Mouse (Mus musculus): Measurements from ENCODE around the gene Kcnj8. TPM values are rescaled to one million over a fixed set of nuclear protein-coding genes. Genes with fewer than 3 reads are reported as not detected.

Gene Kcnj8
- polyA plus RNA-seq, 1 experiment from 2014 or later = 13.6 TPM

DNA sequence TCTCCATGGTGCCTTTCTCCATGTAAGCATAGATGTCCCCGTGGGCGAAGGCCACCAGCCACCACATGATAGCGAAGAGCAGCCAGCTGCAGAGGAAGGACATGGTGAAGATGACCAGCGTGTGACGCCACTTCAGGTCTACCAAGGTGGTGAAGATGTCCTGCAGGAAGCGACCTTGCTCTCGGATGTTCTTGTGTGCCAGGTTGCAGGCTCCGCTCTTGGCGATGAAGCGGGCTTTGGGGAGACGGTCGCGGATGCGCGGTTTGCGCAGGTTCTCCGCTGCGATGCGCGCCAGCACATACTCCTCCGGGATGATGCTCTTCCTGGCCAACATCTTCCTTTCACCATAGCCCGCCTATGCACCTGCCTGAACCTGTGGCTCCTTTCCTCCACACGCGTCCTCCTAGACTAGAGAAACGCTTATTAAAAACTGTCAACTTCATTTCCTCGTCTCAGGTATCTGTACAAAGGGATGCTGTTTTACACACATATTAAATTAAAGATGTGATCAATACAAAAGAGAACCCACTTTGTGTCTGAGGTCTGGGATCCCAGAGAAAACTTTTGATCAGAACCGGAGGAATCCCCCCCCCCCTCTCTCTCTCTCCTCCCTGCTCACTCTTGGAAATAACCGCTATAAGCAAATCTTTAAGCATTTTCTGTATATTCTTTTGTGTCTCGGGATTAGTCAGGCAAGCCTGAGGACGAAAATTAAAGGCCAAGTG lies 1.2 kb downstream of the Kcnj8 start:
- no peak for ATAC-seq (ENCODE audit: low FRiP score)
- no peaks in the 10 kb centered on the region for H3K36me3 ChIP-seq
- H3K4me2 ChIP-seq = peak overlapping the region; percentile 93
- no peaks in the 10 kb centered on the region for H3K9me3 ChIP-seq (replicated peaks)
- H3K4me1 ChIP-seq = peaks cover 26% of the 10 kb centered on the region
- H3K4me3 ChIP-seq (replicated peaks) = peak overlapping the region; percentile 44
- 8% methylated on average over 30 of the region's 30 CpGs for WGBS
- H3K27ac ChIP-seq (replicated peaks) = no peak overlapping the region
- H3K9ac ChIP-seq (replicated peaks) = no peak overlapping the region
- H3K27me3 ChIP-seq (replicated peaks) = peaks cover 47% of the 10 kb centered on the region

DNA sequence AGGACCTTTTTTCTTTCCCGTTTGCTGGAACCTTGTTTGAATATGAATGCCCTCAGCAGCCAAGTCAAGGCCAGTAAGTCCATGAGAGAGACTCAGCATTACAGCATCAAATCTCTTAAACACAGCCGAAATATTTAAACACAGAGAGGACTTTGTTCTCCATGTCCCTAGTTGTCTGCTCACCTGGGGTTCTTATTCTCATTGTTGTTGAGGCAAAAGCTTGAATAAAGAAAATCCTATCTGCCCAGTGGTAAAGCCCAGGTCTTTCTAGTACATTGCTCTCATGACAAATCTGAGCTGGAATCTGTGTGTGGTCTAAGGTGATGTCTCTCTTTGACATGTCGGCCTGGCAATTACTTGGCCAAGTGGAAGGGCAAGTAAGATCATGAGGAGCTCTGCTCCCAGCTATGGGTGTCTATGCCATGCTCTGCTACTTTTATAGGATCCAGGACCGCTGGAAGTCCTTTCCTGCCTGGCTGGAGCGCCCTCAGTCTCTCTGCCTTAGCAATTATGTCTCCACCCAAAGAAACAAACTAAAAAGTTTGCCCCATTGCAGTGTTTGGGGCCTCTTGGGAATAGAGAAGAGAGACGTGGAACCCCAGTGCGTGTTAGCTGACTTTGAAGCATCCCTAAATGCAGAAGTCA lies 2.6 kb downstream of the Kcnj8 start:
- Histone ChIP-seq H3K4me3 (replicated peaks) (no peak overlapping the region), H3K9ac (replicated peaks) (no peak overlapping the region), H3K4me2 (no peak overlapping the region), H3K4me1 (peaks cover 26% of the 10 kb centered on the region), H3K27me3 (replicated peaks) (peaks cover 47% of the 10 kb centered on the region), H3K27ac (replicated peaks) (no peak overlapping the region), H3K9me3 (replicated peaks) (no peaks in the 10 kb centered on the region), H3K36me3 (no peaks in the 10 kb centered on the region)
- ATAC-seq (ENCODE audit: low FRiP score) = no peak
- WGBS = 41% methylated on average over 7 of the region's 7 CpGs

DNA sequence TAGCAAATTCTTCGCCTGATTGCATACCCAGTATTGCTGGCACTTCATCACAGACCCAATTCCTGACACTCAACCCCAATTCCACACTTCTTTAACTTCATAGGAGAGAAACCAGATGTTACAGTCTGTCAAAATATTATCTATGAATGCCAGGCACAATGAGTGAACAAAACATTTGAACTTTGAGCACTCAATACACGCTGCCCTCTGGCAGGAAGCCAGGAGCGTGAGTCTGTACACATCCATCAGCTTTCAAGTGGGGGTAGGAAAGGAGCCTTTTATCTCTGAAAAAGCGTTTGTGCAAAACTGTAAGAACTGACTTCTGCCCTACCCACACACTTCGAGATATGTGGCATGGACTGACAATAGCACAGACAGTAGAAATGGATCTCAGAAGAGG lies 4.0 kb downstream of the Kcnj8 start:
- no peaks in the 10 kb centered on the region for H3K9me3 ChIP-seq (replicated peaks)
- H3K4me1 ChIP-seq = peaks cover 26% of the 10 kb centered on the region
- no peaks in the 10 kb centered on the region for H3K36me3 ChIP-seq
- WGBS = 55% methylated on average over 5 of the region's 5 CpGs
- H3K4me2 ChIP-seq = no peak overlapping the region
- ATAC-seq (ENCODE audit: low FRiP score) = no peak
- no peak overlapping the region for H3K27ac ChIP-seq (replicated peaks)
- no peak overlapping the region for H3K4me3 ChIP-seq (replicated peaks)
- H3K9ac ChIP-seq (replicated peaks) = no peak overlapping the region
- peaks cover 38% of the 10 kb centered on the region for H3K27me3 ChIP-seq (replicated peaks)

DNA sequence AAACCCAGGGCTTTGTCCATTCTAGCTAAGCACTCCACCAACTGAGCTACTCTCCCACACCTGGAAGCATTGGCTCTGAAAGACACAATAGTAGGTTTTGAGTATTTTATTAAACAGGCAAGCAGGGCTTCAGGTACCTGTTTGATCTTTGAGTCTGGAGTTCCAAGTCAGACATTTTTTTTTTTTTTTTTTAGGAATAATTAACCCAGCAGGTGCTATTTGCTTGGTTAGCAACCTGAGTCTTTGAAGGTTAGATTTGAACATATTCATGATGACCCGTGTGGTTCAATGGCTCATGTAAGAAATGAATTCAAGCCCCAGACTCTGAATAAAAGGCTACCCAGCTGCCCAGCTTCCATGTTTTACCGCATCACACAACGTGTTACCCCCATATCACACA lies 6.7 kb downstream of the Kcnj8 start:
- Histone ChIP-seq H3K36me3 (no peaks in the 10 kb centered on the region), H3K27me3 (replicated peaks) (peaks cover 15% of the 10 kb centered on the region), H3K4me1 (no peaks in the 10 kb centered on the region), H3K27ac (replicated peaks) (no peak overlapping the region), H3K9me3 (replicated peaks) (no peaks in the 10 kb centered on the region), H3K9ac (replicated peaks) (no peak overlapping the region), H3K4me3 (replicated peaks) (no peak overlapping the region), H3K4me2 (no peak overlapping the region)
- ATAC-seq (ENCODE audit: low FRiP score) = no peak
- WGBS = 95% methylated on average over 3 of the region's 3 CpGs

DNA sequence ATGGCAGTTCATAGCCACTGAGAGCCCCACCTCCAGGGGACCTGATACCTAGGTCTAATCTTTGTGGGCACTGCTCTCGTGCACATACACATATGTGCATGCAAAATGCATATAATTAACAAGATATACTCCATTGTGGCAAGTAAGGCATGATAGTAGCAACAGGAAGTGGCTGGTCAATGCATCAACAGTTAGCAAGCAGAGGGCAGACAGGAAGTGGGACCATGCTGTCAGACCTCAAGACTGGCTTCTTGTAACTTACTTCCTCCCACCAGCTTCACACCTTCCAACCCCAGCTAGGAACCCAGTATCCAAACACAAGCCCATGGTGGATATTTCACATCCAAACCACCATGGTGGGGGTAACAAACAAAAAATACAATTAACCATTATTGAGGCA lies 10.3 kb downstream of the Kcnj8 start:
- ATAC-seq (ENCODE audit: low FRiP score) = no peak
- no peaks in the 10 kb centered on the region for H3K4me1 ChIP-seq
- no peaks in the 10 kb centered on the region for H3K9me3 ChIP-seq (replicated peaks)
- no peak overlapping the region for H3K4me2 ChIP-seq
- H3K27ac ChIP-seq (replicated peaks) = no peak overlapping the region
- no peaks in the 10 kb centered on the region for H3K36me3 ChIP-seq
- H3K4me3 ChIP-seq (replicated peaks) = no peak overlapping the region
- WGBS = 68% methylated on average over 1 of the region's 1 CpGs
- H3K9ac ChIP-seq (replicated peaks) = no peak overlapping the region
- H3K27me3 ChIP-seq (replicated peaks) = no peaks in the 10 kb centered on the region

DNA sequence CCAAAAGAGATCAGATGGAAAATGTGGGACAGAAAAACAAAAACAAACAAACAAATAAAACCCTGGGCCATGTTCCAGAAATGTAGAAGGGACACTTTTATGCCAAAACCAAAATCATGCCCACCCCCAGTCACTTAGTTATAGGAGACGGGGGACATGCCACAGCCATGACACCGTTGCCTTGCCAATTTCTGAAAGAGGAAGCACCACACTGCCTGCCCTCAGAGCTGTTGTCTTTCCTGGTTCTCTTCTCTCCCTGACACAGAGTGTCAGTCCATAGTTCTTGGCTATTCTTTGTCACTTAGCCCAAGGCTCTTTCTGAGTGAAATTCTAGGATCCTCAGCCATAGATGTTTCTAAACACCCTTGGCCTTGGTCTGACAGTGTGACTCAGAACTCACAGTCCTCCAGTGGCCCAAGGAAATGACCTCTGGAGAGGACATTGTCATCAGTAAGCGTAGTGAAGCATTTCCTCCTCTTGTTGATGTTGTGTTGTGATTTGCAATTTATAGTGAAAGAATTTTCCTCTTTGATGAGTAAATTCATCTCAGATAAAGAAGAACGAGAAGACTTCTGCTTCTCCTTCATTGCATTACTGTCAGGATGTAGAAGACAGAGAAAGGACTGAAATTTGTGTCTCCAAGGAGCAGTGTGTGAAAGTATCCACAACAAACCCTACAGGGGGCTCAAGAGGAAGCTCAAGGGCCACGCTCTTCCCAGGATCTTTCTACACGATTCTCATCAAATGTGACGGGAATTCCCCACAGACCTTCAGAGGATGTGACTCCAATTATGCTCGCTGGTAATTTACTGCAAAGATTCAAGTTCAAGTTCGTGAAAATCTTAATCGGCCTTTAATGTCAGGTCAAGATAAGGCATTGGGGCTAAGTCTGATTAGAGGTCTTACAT lies 12.4 kb downstream of the Kcnj8 start:
- Histone ChIP-seq H3K27me3 (replicated peaks) (no peaks in the 10 kb centered on the region), H3K9ac (replicated peaks) (no peak overlapping the region), H3K36me3 (no peaks in the 10 kb centered on the region), H3K9me3 (replicated peaks) (no peaks in the 10 kb centered on the region), H3K27ac (replicated peaks) (no peak overlapping the region), H3K4me1 (no peaks in the 10 kb centered on the region), H3K4me2 (no peak overlapping the region), H3K4me3 (replicated peaks) (no peak overlapping the region)
- 87% methylated on average over 10 of the region's 10 CpGs for WGBS
- ATAC-seq (ENCODE audit: low FRiP score) = no peak

DNA sequence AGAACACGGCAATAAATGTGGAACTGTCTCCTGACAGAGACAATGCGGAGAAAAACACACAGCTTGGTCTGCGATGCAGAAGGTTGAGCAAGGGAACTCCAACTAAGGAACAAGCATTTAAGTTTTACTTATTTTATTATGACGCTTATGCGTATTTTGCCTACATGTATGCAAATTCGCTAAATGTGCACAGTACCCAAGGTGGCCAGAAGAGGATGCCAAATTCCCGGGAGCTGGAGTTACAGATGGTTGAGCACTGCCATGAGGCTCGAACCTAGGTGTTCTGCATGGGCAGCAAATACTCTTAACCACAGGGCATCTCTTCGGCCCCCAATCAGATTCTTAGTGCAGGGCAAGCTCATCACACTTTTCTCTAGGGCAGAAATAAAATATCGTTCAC lies 13.3 kb downstream of the Kcnj8 start:
- ATAC-seq (ENCODE audit: low FRiP score) = no peak
- Histone ChIP-seq H3K9me3 (replicated peaks) (no peaks in the 10 kb centered on the region), H3K4me1 (no peaks in the 10 kb centered on the region), H3K4me2 (no peak overlapping the region), H3K27ac (replicated peaks) (no peak overlapping the region), H3K9ac (replicated peaks) (no peak overlapping the region), H3K36me3 (no peaks in the 10 kb centered on the region), H3K4me3 (replicated peaks) (no peak overlapping the region), H3K27me3 (replicated peaks) (no peaks in the 10 kb centered on the region)
- WGBS = 86% methylated on average over 10 of the region's 10 CpGs

DNA sequence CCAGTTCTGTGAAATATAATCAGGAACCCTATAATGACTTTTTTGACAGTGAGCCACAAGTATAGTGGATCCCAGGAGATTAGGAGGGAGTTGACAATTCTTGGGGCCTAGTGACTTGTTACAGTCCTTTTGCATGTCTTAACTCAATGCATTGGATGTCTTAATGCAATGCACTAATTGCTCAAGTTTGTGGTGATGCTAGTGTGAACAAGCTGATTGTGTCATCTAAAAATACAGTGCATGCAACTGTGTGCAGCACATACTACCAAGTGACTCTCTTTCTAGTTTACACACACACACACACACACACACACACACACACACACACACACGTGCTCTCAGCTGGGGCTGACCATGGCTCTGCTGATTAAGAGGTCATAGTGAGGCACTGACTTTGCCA lies 15.4 kb downstream of the Kcnj8 start:
- no peaks in the 10 kb centered on the region for H3K9me3 ChIP-seq (replicated peaks)
- ATAC-seq (ENCODE audit: low FRiP score) = no peak
- no peaks in the 10 kb centered on the region for H3K36me3 ChIP-seq
- 91% methylated on average over 1 of the region's 1 CpGs for WGBS
- H3K9ac ChIP-seq (replicated peaks) = no peak overlapping the region
- H3K27me3 ChIP-seq (replicated peaks) = no peaks in the 10 kb centered on the region
- no peak overlapping the region for H3K27ac ChIP-seq (replicated peaks)
- H3K4me2 ChIP-seq = no peak overlapping the region
- H3K4me3 ChIP-seq (replicated peaks) = no peak overlapping the region
- no peaks in the 10 kb centered on the region for H3K4me1 ChIP-seq

DNA sequence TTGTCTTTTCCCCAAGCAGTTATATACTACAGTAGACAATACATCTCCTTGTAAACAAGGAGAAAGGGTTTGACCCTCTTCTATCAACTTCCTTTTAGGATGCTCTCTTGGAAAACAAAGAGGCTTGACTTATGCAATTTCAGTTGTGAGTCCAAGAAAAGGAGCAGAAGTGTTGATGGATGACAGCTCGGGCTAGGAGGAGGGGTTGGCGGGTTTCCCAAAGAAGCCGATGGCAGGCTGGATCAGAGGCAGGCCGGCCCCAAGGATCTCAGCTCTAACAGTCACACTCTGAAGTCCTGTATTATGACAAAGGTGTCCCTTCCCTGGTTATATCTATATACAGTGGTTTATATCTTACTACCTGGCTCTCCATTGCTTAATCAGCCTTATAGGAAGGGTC lies 19.9 kb downstream of the Kcnj8 start:
- WGBS = 68% methylated on average over 4 of the region's 4 CpGs
- Histone ChIP-seq H3K36me3 (no peaks in the 10 kb centered on the region), H3K27ac (replicated peaks) (no peak overlapping the region), H3K9ac (replicated peaks) (no peak overlapping the region), H3K9me3 (replicated peaks) (no peaks in the 10 kb centered on the region), H3K4me2 (no peak overlapping the region), H3K27me3 (replicated peaks) (no peaks in the 10 kb centered on the region), H3K4me3 (replicated peaks) (no peak overlapping the region), H3K4me1 (no peaks in the 10 kb centered on the region)
- ATAC-seq (ENCODE audit: low FRiP score) = no peak

DNA sequence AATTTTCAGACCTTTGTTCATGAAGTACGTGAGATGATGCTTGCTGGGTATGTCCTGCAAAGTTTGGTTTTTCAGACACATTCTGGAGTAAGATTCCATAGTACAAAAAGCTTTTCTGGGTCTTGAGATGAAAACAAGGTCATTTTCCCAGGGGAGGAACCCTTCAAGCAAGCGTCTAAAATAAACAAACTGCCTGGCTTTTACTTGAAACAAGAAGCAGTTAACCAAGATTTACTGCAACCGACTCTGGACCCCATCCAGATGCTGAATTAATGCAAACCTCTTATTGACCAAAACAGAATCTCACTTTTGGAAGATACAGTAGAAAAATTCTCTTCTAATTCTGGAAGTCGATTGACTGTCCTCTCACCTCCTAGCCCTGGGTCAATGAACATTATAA lies 20.5 kb downstream of the Kcnj8 start:
- no peak overlapping the region for H3K4me3 ChIP-seq (replicated peaks)
- no peaks in the 10 kb centered on the region for H3K36me3 ChIP-seq
- WGBS = 66% methylated on average over 4 of the region's 4 CpGs
- H3K9me3 ChIP-seq (replicated peaks) = no peaks in the 10 kb centered on the region
- H3K27me3 ChIP-seq (replicated peaks) = no peaks in the 10 kb centered on the region
- no peak overlapping the region for H3K27ac ChIP-seq (replicated peaks)
- no peak for ATAC-seq (ENCODE audit: low FRiP score)
- H3K4me2 ChIP-seq = no peak overlapping the region
- no peak overlapping the region for H3K9ac ChIP-seq (replicated peaks)
- H3K4me1 ChIP-seq = no peaks in the 10 kb centered on the region

DNA sequence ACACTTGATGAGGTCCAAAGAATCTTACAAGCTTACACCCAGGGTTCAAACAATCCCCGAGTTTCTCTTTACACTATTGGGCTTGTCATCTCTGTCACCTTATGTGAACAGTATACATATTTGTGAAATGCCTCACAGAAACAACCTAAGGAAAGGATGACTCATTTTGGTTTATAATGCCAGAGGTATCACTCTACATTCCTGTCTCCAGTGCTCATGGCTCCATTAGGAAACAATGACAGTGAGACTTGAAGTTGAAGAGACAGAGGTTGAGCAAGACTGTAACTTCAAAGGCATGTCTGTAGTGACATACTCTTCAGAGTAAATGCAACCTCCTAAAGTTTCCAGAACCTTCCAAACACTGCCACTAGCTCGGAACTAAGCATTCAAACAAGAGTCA lies 23.0 kb downstream of the Kcnj8 start:
- Histone ChIP-seq H3K27me3 (replicated peaks) (no peaks in the 10 kb centered on the region), H3K4me2 (no peak overlapping the region), H3K4me1 (no peaks in the 10 kb centered on the region), H3K27ac (replicated peaks) (no peak overlapping the region), H3K9me3 (replicated peaks) (no peaks in the 10 kb centered on the region), H3K9ac (replicated peaks) (no peak overlapping the region), H3K36me3 (no peaks in the 10 kb centered on the region), H3K4me3 (replicated peaks) (no peak overlapping the region)
- no peak for ATAC-seq (ENCODE audit: low FRiP score)
- WGBS = 98% methylated on average over 2 of the region's 2 CpGs

DNA sequence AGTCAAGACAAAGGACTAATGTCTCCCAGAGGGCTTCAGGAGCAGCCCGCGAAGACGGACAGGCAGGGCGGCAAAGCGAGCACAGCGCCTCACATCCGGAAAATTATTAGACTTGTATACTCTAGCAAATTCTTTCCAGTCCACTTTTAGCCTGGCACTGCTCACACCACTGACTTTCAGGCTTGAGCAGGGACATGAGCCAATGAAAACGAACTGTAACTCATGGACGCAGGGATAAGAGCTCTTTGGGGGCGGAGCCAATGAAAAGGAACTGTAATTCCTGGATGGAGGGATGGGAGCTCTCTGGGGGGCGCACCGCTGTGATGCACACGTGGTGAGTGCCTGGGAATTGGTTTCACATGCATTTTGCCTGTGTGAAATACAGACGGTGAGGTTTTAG lies 26.3 kb downstream of the Kcnj8 start:
- no peak overlapping the region for H3K4me3 ChIP-seq (replicated peaks)

More for the DNA sequence above, 26.3 kb downstream of the Kcnj8 start:
- 54% methylated on average over 14 of the region's 14 CpGs for WGBS
- no peak for ATAC-seq (ENCODE audit: low FRiP score)
- H3K27ac ChIP-seq (replicated peaks) = no peak overlapping the region
- no peaks in the 10 kb centered on the region for H3K36me3 ChIP-seq
- no peaks in the 10 kb centered on the region for H3K9me3 ChIP-seq (replicated peaks)
- H3K9ac ChIP-seq (replicated peaks) = no peak overlapping the region
- H3K4me1 ChIP-seq = no peaks in the 10 kb centered on the region
- H3K27me3 ChIP-seq (replicated peaks) = no peaks in the 10 kb centered on the region
- H3K4me2 ChIP-seq = peak overlapping the region; percentile 31; the same call in 1 of the 2 replicates

Measured in neural tube, embryonic 15.5 days (tissue).